Mouse (Mus musculus) lung, postnatal 36 days (tissue): ENCODE measurements around the gene Olfr1336.
"Not testable (repeated sequence)": the region's sequence is repeated elsewhere in the genome, so short reads cannot be mapped to it uniquely, and the experiment has no call there.

Experiments used
- DNase-seq: peaks from one replicate; pipeline ENCODE4 v3.0.0; 2022; ENCODE audit warnings: mixed read lengths

Gene Olfr1336

DNA sequence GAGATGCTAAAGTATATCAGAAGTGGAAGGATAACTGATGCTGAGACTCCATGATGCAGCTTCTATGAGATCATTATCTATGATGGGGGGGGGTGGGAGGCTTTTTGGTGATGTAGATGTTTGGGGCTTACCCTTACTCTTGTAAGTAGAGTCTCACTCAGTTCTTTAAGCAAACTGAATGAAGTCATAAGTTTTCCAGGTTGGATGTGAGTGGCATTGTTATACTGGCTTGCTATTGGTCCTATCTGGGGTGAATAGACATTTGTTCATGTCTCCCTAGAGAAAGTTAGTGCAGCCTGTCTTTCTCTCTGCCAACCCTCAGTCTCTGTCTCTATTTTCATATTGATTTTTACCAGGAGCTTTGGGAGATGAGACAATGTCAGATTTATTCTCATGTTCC lies at the start of gene Olfr1336:
Gene Olfr1336, plus strand, starts transcription at position 301 of the 400 bp plus-strand sequence.
- no peak for DNase-seq

DNA sequence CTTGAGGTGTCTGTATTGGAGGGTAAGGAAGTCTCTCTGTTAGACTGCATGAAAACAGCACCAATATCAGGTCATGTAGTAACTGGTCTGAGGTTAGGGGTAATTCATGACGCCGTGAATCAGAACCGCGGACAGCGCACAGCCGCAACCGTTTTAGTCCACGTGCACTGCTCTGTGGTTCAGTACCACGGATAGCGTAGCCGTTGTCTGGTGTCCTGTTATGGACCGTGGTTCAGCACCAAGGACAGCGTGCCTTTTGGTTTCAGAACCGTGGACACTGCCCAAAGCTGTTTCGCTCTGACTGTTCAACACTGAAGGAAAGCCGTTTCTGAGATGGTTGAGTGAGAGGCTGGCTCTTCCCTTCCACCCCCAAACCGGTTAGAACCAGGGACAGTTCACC lies 45.9 kb upstream of the Olfr1336 start, which contains the start of gene Gm20715:
Gene Gm20715, plus strand, starts transcription at position 235 of the 400 bp plus-strand sequence.
- peak; percentile 98 for DNase-seq

DNA sequence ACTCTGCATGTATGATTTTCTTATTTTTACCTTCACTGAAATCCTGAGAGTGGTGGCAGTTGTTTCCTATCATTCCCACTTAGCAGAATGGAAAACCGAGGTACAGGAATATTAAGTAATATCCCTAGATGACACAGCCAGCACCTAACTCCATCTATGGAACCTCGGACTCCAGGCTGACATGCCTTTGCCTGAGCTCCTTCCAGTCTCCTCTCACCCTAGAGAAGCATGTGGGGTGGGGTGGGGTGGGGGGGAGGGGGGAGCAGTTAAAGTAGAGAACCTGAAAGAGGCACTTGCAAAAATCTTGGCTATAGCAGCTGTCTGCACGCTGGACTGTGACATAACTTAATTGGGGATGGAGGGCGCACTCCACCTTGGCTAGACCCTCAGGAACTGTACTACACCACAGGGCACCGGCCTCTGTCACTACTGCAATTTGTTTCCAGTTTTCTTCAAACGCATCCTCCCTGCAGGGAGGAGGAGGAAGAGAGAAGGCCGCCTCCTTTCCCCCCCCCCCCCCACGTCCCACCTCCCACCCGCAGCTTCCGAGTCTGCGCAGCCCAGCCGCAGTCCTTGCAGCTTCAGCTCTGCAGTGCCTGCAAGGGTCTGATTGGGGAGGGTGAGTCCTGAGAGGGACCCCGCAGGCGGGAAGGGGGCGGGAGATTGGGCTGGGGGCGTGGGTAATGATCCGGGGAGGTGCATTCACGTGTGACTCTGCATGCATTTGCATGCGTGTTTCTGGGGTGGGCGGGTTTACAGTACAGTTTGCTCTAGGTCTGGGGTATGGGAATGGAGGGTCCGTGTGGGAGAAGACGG lies 41.1 kb upstream of the Olfr1336 start:
- DNase-seq: no peak

DNA sequence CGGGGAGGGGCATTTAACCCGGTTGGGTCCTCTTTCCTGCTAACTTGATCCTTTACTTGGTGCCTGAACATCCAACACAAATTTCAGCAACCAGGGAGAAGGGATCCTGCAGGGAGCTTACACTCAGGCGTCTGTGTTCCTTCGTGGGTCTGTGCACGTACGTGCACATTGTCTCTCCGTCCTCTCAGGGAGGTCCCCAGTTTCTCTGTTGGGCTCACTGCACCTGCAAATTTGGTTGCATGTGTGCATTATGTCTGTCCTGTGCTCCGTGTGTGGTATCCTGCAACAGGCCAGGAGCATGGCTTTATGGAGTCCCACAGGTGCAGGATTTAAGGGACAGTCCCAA lies 40.6 kb upstream of the Olfr1336 start:
- DNase-seq: no peak

DNA sequence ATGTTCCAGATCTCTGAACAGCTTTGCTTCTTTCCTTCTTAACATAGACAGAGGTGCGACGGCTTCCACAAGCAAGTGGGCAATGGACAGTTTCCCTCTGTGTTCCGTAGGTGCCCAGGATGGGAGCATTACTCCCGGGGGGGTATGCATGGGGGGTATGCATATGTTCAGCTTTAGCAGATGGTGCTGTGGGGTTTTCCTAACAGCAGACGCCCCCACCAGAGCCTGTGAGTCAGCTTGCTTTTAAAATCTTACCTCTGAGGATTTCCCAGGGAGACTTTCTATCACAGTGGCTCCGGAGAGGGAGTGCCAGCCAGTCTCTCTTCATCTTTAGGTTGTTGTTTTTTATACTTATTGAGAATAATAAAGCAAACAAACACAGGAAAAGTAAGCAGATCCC lies 36.1 kb upstream of the Olfr1336 start:
- no peak for DNase-seq

DNA sequence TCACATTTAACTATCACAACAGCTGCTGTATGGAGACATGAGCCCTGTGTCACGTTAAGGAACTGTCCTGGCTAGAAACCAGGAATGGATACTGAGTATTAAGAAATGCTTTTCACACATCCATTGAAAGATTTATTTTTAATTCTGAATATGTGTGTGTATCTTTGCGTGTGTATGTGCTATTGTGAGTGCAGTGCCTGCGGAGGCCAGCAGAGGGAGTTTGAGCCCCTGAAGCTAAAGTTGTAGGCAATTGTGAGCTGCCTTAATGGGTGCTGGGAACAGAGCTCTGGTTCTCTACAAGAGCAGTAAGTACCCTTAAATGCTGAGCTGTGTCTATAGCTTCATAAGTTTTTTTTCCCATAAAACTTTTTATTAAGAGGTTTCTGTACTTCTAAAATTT lies 26.6 kb upstream of the Olfr1336 start:
- DNase-seq: no peak

DNA sequence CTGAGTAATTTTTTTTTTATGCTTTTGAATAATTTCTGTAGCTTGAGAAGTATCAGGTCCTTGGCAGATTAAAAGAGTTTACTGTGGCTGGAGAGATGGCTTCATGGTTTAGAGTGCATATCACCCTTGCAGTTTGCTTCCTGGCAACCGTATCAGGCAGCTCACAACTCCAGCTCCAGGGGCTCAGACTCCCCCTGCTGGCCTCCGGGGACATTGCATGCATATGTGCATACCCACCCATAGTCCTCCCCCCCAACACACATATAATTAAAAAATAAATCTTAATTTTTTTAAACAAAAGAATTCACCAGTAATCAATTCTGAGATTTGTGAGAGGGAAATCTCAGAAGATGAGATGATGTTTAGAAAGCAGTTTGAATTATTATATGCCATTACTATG lies 25.6 kb upstream of the Olfr1336 start:
- peak; percentile 42 for DNase-seq

DNA sequence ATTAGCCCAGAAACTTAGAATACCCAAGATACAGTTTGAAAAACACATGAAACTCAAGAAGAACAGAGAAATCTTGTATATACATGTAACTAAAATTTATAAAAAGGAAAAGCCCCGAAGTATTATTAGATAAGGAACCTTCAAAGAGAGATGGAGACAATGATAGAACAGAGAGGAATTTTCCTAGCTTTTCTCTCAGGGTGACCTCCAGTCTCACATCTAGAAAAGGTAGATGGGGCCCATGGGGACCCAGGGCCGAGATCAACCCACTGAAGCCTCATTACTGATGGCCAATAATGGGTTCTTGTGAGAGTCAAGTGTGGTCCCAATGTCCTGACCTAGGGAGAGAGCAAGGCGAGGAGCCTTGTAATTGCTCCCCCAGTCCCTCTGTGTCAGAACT lies 17.6 kb upstream of the Olfr1336 start, which contains the start of gene Olfr1344:
Gene Olfr1344, plus strand, starts transcription at position 301 of the 400 bp plus-strand sequence.
- no peak for DNase-seq

DNA sequence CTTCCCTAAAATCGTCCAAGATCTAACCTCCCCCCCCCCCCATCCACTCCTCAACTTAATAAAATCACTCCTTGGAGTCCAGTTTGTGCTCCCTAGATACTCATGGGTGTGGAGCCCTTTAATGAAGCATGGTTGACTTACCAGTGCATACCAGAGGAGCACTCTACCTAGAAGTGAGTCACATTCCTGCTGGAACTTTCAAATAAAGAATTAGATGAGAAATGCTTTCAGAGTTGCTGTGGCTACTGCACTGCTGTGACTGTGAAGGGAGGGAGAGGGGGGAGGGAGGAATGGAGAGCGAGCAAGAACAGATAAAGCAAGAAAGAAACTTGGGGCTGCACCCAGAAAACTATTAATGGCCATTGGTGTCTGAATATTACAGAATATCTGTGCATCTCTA lies 14.8 kb upstream of the Olfr1336 start:
- DNase-seq: no peak

DNA sequence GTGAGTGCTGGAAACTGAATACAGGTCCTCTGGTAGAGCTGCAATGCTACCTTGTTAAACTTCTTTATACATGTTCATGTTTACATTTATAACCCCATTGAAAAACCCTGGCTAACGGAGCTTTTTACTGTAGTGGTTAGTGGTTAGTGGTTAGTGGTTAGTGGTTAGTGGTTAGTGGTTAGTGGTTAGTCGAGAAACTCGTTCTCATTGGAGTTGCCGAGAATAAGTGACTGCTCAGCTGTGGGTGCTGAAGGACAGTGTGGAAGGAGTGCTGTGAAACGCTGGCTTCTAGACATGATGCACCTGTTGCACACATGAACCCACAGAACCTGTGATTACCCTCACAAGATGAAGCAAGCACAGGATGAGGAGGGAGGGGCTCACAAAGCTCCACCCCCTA lies 8.2 kb upstream of the Olfr1336 start:
- DNase-seq: no peak

DNA sequence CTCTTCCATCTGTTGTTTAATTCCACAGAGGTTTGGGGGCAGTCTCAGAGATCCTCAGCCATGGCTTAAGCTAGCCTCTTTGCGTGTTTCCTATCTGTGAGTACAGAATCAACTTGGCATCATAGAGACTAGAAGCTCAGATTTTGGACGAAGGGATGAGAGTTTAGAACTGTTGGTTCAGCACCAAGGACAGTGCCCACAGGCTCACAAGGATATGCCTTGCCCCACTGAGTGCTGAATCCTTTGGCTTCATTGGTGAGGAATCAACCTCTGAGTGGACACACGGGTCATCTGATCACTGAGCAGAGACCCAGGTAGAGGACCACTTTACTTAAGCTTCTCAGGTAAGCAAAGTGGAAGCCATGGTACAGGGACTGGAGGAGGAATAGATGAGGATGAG lies 431 bp downstream of the Olfr1336 start:
- no peak for DNase-seq

DNA sequence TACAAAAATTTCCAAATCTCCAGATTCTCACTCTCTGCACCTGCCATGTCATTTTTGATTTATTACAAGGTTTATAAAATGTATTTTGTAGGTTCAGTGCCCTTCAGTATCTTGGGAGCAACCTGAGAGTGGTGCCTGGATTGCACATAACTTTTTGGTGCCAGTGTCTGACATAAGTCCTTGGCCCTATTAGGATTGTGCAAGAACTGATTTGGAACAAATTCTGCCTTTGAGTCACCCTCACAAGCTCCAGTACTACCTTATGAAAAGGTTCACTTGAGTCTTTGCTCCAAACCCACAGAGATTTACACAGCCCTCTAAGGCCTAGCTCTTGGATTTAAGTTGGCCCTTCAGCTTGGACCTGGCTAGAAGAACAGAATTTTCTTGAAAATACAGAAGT lies 11.0 kb downstream of the Olfr1336 start, which contains the start of gene Olfr1346:
Gene Olfr1346, plus strand, starts transcription at position 151 of the 400 bp plus-strand sequence.
- no peak for DNase-seq

DNA sequence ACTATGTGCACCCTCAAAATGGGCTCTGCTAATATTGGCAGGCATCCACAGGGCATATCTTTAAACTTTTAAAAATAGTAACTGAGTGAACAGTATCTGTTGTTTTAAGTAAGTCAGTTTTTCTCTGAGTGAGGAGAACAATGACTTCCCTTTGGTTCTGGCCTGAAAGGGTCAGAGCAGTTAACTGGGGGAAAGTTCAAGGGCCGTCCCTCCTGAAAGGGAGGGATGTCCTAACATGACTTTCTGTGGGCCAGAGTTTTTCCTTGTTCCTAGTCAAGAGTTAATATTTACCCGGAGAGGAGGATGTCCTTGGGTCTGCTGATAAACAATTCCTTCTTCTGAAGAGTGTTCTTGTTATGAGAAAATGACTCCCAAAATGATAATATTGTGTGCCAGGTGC lies 21.7 kb downstream of the Olfr1336 start:
- DNase-seq: not testable (repeated sequence)

DNA sequence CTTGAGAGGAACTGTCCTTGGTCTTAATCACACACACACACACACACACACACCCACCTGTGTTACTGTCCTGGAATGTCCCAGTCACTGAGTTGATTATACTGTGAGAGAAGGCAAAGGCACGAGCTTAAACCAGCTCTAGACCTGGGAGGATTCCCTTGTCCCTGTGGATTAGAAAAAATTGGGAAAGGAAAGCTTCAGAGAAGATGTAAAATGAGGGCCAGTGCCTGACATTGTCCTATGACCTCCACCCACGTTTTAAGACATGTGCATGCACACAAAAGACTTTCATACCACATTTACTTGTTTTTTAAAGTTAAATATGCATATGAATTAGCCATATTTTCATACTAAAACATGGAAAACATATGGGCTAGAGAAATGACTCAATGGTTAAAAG lies 30.9 kb downstream of the Olfr1336 start, which contains the start of gene Olfr5:
Gene Olfr5, minus strand, starts transcription at position 101 of the 400 bp plus-strand sequence.
- no peak for DNase-seq

DNA sequence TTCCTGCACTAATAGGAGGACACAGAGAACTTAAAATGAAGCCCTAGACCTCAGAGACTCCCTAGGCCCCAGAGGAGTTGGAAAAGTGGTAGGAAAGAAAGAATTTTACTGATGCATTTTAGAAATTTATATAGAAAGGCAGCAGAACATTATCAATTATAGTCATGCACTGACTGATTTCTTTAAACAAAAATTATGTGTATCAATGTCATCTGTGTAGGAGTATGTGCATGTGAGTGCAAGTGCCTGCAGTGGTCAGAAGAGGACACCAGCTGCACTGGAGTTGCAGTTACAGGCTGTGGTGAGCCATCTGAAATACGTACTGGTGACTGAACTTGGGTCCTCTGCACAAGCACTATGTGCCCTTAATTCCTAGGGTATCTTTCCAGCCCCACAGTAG lies 43.7 kb downstream of the Olfr1336 start, which contains the start of gene Olfr1347:
Gene Olfr1347, minus strand, starts transcription at position 101 of the 400 bp plus-strand sequence.
- DNase-seq: no peak

DNA sequence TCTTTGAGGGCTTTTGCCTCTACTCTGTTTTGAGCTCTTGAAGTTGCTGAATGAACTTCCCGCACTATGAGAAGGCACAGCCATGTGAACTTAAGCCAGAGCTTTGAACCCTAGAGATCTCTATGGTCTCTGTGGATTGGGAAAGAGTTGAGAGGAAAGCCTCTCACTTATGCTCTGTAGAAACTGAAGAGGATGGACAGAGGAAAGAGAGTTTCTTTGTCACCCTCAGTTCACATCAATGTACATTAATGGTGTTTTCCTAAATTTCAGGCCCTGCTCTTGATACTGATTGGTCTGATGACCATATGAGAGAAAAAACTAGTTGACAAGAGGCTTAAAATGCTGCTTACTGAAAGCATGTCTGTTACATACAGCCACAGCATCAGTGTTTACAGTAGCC lies 52.7 kb downstream of the Olfr1336 start, which contains the start of gene Olfr1348:
Gene Olfr1348, minus strand, starts transcription at position 101 of the 400 bp plus-strand sequence.
- no peak for DNase-seq
